Mouse (Mus musculus): ENCODE measurements around the gene Gm20481.
A peak's percentile ranks its signal among the peaks of the same experiment; 100 is the strongest.
"Not testable (repeated sequence)": the region's sequence is repeated elsewhere in the genome, so short reads cannot be mapped to it uniquely, and the experiment has no call there.

Gm20481 gene

DNA sequence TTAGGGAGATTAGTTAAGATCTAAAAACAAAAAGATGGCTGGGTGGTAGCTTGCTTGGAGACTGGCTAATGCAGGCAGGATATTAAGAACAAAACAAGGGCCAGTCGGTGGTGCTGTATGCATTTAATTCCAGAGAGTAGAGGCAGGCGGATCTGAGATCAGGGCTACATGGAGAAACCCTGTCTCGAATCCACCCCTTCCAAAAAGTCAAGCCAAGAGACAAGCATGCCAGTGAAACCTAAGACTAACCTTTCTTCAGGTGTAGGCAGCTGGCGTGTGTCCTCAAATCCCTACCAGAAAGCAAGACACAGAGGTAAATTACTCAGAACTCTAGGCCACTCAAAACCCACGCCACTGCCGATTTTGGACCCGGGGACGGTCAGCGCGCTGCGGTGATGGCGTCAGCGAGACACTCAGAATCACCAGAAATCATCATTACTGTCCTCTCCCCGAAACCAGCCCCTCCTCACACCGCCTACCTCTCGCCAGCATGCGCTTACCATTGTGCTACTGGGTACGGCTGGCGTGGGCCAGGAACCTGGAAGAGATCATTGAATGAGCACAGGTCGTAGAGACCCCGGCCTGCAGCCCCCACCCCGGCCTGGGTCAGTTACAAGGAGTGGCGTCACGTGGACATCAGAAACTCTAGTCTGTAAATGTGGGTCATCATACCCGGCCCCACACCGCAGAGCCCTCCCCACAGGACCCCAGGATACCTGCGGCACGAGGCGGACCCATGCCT, 17.9 kb upstream of the Gm20481 start:
- DNase-seq (ENCODE audit: low spot score in 2 of 2) = peak in 1 of 2 experiments; percentile 69

DNA sequence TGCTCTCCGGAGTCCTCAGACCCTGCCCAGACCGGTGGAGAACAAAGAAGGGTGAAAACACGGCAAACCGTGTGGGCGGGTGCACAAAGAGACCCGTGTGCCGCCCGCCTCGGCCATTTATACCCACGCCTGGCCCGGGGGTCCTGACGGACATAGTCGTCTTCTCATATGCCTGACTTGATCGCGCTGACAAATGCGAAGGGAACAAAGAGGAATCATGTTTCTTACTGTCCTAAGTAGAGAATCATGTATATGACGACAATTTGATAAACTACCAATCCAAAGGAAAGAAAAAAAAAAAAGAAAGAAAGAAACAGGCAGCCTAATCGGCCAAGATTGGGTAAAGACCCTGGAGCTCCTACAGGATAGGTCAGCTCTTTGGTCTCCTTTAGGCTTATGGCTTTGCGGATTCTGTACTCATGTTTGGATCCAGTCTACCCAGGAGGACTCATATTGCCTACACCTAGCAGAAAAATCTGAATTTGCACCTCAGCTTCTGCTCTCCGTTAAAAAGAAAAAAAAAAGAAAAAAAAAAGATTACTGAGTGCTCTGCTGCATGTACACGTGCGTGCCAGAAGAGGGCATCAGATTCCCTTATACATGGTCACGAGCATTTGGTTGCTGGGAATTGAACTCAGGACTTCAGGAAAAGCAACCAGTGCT, 17.2 kb upstream of the Gm20481 start:
- peak; percentile 90 to 91 for DNase-seq (ENCODE audit: low spot score in 2 of 2)

DNA sequence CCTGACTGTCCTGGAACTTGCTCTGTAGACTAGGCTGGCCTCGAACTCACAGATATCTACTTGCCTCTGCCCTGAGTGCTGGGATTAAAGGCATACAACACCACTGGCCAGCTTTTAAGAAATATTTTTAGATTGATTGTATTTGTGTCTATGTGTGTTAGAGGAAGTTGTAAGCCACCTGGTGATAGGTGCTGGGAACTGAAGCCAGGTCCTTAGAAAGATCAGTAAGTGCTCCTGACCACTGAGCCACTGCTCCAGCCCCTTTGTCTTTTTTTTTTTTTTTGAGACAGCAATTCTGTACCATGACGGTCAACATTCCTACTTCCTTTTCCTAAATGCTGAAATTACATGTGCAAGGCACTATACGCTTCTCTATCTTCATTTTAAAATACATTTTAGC, 16.5 kb upstream of the Gm20481 start:
- DNase-seq (ENCODE audit: low spot score in 2 of 2) = no peak

DNA sequence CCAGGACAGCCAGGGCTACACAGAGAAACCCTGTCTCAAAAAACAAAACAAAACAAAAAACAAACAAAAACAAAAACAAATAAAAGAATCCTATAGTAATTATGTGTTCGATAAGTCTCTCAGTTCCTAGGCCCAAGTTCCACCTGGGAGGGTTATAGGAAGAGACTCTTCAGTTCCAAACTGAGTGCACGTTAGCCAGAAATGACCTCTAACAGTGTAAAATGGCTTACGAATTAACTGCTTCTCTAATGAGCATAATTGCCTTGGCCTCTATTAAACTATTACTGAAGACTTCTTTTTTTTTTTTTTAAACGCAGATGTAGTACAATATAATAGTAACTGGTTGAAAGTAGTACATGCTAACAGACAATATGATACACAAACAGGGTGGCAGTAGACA, 15.8 kb upstream of the Gm20481 start:
- DNase-seq (ENCODE audit: low spot score in 2 of 2) = no peak

DNA sequence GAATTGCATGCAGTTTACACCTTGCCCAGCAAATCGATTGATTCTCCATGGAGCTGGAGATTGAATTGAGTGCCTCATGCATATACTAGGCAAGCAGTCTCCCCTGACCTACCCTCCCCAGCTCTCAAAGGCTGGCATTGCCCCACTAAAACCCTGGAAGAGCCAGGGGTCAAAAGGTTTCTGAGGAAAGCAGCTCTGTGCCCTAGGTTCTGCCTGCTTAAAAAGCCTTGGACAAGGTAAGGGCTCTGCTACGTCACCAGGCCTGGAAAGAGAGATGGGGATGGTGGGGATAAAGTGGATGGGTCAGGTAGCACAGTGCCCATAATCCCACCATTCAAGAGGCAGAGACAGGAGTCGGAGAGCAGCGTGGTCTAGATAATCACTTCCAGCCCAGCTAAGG, 14.9 kb upstream of the Gm20481 start:
- peak in 1 of 2 experiments; percentile 16 for DNase-seq (ENCODE audit: low spot score in 2 of 2)

DNA sequence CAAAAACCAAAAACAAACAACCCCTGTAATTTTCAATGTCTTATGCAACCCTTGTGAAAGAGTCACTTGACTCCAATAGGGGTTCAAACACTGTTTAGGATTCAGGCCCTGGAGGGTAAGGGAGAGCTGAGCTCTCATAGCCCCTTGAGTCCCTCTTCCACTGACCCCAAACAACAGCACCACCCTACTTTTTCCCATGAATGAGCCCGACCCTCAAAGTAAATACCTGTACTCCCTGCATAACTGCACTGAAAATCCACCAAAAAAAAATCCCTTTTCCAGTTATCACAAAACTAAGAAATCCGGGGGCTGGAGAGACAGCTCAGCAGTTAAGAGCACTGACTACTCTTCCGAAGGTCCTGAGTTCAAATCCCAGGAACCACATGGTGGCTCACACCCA, 13.8 kb upstream of the Gm20481 start:
- DNase-seq (ENCODE audit: low spot score in 2 of 2) = no peak

DNA sequence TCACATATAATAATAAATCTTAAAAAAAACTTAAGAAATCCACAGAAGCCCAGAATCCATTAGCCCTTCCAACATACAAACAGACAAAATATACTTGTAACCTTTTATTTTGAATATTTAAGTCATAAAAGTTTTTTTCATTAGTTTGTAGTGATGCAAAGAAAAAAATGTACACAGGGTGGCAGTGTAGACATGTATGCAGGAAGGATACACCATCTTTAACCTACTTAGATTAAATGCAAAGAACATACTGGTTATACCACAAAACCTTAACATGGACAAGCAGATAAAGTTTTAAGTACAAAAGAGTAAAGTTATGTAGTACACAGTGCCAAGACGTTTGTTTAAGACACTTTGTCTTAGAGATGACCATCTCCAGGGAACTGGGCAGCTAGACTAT, 13.4 kb upstream of the Gm20481 start:
- no peak for DNase-seq (ENCODE audit: low spot score in 2 of 2)

DNA sequence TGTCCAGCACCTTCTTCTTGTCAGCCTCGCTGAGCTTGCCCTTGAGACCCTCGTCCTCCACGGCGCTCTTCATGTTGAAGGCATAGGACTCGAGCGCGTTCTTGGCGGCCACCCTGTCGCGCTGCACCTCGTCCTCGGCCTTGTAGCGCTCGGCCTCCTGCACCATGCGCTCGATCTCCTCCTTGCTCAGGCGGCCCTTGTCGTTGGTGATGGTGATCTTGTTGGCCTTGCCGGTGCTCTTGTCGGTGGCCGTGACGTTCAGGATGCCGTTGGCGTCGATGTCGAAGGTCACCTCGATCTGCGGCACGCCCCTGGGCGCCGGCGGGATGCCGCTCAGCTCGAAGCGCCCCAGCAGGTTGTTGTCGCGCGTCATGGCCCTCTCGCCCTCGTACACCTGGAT, 12.4 kb upstream of the Gm20481 start:
- DNase-seq (ENCODE audit: low spot score in 2 of 2) = not testable (repeated sequence)

DNA sequence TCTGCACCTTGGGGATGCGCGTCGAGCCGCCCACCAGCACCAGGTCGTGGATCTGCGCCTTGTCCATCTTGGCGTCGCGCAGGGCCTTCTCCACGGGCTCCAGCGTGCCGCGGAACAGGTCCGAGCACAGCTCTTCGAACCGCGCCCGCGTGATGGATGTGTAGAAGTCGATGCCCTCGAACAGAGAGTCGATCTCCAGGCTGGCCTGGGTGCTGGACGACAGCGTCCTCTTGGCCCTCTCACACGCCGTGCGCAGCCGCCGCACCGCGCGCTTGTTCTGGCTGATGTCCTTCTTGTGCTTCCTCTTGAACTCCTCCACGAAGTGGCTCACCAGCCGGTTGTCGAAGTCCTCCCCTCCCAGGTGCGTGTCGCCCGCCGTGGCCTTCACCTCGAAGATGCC, 11.7 kb upstream of the Gm20481 start:
- DNase-seq (ENCODE audit: low spot score in 2 of 2) = not testable (repeated sequence)

DNA sequence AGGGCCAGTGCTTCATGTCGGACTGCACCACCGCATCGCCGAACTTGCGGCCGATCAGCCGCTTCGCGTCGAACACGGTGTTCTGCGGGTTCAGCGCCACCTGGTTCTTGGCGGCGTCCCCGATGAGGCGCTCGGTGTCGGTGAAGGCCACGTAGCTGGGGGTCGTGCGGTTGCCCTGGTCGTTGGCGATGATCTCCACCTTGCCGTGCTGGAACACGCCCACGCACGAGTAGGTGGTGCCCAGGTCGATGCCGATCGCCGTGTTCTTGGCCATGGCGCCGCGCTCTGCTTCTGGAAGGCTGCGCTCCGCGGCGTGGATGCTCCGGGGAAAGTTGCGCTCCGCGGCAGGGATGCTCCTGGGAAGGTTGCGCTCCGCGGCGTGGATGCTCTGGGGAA, 11.0 kb upstream of the Gm20481 start:
- DNase-seq (ENCODE audit: low spot score in 2 of 2) = not testable (repeated sequence)

DNA sequence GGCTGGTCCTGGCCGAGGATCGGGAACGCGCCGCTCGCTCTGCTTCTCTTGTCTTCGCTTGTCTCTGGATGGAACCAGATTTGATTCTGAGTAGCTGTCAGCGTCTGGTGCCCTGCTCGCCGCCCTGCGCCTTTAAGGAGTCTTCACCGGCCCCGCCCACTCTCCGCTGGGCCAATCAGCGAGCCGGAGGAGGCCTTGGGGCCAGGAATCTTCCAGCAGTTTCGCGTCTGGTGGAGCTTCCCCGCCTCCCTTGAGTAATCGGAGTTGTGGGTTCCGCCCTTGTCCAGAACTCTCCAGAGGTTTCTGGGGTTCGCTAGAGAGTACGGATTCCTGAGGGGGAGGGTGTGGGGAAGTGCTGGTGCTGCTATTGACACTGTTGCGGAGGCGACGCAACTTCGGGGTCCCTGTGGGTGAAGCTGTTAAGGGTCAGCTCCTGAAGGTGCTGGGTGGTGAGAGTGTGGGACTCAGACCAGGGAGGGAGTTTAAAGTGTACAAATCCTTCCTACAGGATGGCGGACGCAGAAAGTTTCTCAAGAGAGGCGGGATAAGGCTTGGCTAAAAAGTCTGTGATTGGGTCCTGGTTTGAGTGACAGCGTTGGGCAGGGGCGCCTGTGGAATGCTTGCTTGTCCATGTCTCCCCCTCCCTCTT, 10.5 kb upstream of the Gm20481 start, which contains the start of gene Hspa1b:
Gene Hspa1b (minus strand): TSS at position 109 of the 649 bp plus-strand sequence.
- DNase-seq (ENCODE audit: low spot score in 2 of 2) = peak; percentile 80 to 85

DNA sequence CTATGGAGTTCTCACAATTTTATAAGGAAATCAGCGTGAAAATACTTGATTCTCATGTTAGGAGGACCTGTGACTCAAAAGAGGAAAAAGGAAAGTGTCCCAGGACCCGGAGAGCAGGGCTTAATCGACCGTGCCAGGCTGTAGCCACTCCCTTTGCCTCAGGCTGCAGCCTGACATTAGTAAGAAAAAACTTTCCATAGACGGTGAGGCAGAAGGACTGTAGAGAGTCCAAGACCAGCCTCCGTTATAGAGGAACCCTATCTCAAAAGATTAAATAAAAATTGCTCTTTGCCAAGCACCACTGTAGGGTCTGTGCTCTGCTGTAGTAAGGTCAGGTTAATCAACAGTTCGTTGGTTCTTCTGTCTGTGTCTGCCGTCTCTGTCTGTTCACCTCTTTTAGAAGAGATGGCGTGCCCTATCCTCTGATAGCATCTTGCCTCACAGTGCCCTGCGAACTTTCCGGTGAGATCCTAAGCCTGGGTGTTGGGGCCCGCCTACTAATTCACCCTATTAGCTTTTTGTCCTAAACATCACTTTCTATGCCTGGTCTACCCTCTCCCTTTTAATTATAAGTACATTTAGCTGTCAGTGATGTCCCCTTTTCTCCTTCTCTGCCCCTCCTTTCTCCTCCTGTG, 9.7 kb upstream of the Gm20481 start:
- no peak for DNase-seq (ENCODE audit: low spot score in 2 of 2)

DNA sequence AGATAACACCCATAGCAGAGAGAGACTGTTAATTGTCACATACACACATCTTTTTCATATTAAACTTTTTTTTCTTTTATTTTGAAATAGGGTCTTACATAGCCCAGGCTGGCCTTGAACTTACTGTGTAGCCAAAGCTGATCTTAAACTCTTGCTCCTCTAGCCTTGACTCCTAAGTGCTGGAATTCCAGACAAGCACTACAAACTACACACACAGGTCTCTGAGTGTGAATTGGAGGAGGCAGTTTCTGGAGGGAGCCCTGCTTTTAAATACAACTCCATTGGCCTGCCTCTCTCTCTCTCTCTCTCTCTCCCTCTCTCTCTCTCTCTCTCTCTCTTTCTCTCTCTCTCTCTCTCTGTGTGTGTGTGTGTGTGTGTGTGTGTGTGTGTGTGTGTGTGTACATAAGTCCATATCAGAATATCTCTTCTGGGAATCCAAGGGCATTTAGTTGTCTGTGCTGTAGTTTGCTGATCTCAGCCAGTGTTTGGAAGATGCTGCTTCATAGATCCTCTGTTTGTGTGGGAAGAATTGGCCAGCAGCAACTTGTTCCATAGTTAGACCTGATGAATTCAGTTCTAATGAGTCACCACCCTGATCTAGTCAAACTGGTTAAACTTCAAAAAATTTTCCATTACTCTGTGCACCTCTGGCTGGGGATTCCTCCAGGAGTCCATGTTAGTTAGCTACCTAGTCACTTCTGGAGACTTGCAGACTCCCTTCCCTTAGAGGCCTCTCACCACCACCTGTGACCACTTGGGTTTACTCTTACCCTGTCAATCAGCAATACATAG, 8.8 kb upstream of the Gm20481 start:
- no peak for DNase-seq (ENCODE audit: low spot score in 2 of 2)

DNA sequence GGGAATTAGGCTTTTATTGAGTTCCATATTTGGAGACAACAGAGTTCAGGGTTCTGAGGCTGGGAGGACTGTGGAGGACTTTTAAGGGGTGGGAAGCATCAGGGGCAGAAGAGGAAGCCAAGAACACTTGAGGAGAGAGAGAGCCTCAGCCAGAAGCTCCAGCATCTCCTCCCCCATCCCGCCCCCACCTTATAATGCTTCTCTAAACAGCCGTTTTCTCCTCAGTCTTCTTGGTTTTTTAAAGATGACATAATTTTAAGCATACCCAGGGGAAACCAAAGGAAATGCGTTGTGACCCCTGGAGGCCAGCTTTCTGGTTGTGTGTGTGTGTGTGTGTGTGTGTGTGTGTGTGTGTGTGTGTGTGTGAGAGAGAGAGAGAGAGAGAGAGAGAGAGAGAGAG, 7.6 kb upstream of the Gm20481 start:
- no peak for DNase-seq (ENCODE audit: low spot score in 2 of 2)

DNA sequence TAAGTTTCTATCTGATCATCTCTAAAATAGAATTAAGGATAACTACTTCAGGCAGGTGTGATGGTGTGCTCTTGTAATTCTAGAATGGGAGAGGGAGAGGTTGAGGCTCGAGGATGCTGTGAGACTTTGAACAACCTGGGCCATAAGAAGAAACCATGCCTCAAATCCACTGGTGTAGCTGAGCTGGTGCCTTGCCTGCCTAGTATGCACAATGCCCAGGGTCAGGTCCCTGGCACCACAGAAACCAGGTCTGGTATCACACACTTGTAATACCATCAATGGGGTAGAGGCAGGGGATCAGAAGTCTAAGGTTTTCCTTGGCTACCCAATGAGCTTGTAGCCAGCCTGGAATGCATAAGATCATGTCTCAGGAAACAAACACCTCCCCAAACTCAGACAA, 6.9 kb upstream of the Gm20481 start:
- no peak for DNase-seq (ENCODE audit: low spot score in 2 of 2)

DNA sequence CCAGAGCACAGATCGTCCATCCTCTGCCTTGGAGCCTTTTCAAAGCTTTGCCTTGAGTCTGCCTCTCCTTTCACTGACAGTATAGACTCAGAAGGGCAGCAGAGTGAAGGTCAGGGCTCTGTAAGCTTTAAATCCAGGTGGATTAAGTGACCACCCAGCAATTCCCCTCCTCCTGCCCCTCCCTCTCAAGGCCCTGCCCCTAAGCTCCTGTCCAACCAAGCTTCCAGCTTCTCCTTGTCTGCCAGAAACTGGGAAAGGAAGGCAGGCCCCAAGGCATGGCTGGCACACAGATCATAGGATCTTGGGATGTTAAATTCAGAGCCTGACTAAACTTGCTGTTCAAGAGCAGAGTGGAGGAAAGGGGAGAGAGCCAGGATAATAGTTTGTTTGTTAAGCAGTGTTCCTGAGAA, 5.1 kb upstream of the Gm20481 start:
- DNase-seq (ENCODE audit: low spot score in 2 of 2) = no peak

DNA sequence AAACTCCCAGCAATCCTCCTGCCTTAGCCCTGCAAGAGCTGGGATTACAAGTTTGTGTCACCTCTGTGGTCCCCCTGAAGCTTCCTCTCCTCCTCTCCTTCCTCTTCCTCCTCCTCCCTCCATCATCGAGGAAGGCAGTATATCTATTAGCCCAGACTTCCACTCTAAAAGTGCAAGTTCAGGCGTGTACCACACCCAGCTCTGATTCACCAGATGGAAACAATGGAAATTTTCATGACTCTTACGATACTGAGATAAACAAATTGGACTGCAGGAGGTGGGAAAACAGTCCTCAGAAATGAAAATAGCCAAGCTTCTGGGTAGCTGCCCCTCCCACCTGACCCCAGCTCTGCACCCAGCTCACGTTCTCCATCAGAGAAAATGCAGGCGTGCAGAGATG, 4.1 kb upstream of the Gm20481 start:
- no peak for DNase-seq (ENCODE audit: low spot score in 2 of 2)

DNA sequence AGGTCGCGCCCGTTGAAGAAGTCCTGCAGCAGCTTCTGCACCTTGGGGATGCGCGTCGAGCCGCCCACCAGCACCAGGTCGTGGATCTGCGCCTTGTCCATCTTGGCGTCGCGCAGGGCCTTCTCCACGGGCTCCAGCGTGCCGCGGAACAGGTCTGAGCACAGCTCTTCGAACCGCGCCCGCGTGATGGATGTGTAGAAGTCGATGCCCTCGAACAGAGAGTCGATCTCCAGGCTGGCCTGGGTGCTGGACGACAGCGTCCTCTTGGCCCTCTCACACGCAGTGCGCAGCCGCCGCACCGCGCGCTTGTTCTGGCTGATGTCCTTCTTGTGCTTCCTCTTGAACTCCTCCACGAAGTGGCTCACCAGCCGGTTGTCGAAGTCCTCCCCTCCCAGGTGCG, 1.1 kb downstream of the Gm20481 start:
- DNase-seq (ENCODE audit: low spot score in 2 of 2) = not testable (repeated sequence)

DNA sequence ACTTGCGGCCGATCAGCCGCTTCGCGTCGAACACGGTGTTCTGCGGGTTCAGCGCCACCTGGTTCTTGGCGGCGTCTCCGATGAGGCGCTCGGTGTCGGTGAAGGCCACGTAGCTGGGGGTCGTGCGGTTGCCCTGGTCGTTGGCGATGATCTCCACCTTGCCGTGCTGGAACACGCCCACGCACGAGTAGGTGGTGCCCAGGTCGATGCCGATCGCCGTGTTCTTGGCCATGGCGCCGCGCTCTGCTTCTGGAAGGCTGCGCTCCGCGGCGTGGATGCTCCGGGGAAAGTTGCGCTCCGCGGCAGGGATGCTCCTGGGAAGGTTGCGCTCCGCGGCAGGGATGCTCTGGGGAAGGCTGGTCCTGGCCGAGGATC, 2.0 kb downstream of the Gm20481 start:
- not testable (repeated sequence) for DNase-seq (ENCODE audit: low spot score in 2 of 2)

DNA sequence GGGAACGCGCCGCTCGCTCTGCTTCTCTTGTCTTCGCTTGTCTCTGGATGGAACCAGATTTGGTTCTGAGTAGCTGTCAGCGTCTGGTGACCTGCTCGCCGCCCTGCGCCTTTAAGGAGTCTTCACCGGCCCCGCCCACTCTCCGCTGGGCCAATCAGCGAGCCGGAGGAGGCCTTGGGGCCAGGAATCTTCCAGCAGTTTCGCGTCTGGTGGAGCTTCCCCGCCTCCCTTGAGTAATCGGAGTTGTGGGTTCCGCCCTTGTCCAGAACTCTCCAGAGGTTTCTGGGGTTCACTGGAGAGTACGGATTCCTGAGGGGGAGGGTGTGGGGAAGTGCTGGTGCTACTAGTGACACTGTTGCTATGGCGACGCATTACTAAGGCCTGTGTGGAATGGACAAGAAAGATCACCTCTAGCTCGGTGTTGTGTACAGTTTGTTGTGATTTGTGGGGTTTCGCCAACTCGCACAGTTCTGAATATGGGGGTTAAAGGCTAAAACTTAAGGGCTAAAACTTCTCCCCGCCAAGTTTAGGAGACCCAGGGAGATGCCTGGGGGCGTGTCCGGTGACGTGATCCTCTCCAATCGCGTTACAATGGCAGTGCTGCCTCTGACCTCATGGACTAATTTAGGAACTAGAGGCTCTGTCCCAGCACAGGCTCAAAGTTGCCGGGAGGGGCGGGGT, 2.5 kb downstream of the Gm20481 start, which contains the start of the genes Hspa1a and Hspa1l:
Gene Hspa1a (minus strand): TSS at position 88 of the 681 bp plus-strand sequence.
Gene Hspa1l (plus strand): TSS at position 635 of the 681 bp plus-strand sequence.
- peak; percentile 74 to 84 for DNase-seq (ENCODE audit: low spot score in 2 of 2)

All from right cerebral cortex, postnatal 10 days (tissue).